Mouse (Mus musculus) naive thymus-derived CD4-positive, alpha-beta T cell, adult 2 months (primary cell): Measurements from ENCODE around the gene Abcd3.

Experiments
- DNase-seq: peaks from one replicate; pipeline ENCODE4 v3.0.0-alpha.2; 2011; ENCODE audit warnings: low read depth

Gene Abcd3

GRCm38 (mm10) chr3:121738742-121739342 is 76.3 kb downstream of the Abcd3 start:
- DNase-seq = no peak

GRCm38 (mm10) chr3:121737901-121738300 is 77.2 kb downstream of the Abcd3 start:
- no peak for DNase-seq

- DNase-seq = peak; percentile 49
Measured at GRCm38 (mm10) chr3:121737453-121737852, 77.6 kb downstream of the Abcd3 start.

- peak; percentile 68 for DNase-seq
Measured at GRCm38 (mm10) chr3:121736025-121736744, 78.9 kb downstream of the Abcd3 start.

DNA sequence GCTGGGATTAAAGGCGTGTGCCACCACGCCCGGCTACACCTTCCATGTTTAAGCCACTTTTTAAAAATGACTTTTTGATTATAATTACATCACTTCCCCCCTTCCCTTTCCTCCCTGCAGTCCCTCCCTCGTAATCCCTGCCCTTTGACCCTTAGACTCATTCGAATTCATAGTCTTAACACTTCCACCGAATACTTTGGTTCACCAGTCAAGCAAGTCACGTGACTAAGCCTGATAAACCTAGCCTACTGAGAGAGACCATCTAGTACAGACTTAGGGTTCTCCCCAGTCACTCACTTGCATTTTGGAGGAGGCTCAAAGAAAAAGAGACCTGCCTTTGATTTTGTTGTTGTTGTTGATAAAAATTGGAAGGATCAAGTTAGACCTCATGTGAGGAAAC is 79.6 kb downstream of the Abcd3 start:
- DNase-seq = no peak

DNA sequence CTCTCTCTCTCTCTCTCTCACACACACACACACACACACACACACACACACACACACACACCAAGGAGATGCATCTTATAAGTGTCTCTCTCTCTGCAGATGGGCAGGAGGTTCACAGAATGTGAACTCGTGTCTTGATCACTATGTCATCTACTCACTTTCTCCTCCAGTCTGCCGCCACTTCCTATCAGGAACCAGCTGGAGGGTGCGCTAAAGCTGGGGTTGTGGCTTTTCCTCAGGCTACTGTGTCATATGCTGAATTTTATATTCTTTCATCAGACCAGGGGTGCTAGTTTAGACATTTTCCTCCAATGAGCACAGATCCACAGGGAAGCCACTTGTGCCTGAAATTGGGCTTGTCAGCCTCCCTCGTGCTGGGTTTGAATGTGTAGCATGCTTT is 85.4 kb downstream of the Abcd3 start:
- no peak for DNase-seq

DNA sequence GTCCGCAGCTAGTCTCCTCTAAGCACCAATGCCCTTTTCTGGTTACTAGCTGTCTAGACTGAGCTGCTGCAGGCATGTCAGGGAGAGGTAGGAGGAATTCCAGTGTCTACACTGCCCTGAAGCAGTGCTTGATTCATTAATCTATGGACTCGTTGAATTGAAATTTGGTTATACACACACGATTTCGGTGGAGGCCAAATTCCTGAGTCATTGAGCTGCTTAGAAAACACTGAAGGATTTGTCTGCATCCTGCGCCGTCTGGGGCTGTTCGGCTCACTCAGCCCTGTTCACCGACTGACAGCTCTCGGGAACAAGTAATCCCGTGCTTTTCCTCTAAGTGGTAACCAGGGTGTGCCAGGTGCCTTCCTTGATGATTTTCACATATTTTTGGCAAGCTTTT is 89.5 kb downstream of the Abcd3 start:
- no peak for DNase-seq

- DNase-seq = no peak
Measured at GRCm38 (mm10) chr3:121724553-121724952, 90.5 kb downstream of the Abcd3 start.

- no peak for DNase-seq
Measured at GRCm38 (mm10) chr3:121723968-121724524, 91.1 kb downstream of the Abcd3 start.

DNA sequence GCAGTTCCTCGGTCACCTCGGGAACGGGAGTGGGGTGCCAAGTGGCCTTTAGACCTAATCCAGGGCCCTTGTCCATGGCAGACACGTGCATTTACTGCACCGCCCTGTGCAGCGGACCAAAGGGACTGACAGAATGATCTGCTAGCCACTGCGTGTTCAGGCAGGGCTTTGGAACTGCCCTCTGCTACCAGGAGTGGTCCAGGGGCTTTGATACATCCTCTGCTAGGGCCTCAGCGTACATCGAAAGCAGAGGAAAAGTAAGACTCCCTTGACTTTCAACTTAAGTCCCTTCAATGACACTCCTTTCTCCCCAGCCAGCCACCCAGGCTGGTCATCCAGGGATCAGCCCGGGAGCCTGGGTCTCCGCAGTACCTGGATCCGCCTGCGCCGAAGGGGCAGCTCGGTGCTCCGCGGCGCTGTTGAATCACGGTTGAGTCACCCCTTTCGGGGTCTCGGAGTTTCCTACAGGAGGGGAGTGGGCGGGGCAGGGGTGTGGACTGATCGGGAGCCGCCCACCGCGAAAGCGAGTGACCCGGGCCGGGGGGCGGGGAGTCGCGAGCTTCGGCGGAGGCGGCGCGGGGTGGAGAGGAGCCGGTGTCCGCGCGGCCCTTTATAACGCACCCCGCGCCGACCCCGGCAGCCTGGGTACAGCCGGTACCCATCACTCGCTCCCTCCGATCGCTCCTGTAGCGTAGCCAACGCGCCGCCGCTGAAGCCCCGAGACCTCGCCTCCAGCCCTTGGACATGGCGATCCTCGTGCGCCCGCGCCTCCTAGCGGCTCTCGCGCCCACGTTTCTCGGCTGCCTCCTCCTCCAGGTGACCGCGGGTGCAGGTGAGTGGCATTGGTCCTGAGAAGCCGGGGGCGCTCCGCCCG is 91.9 kb downstream of the Abcd3 start, which contains the start of gene F3:
Gene F3 (plus strand): TSS at position 567 of the 874 bp plus-strand sequence.
- DNase-seq = peak; percentile 45

GRCm38 (mm10) chr3:121721691-121722070 is 93.4 kb downstream of the Abcd3 start:
- no peak for DNase-seq

GRCm38 (mm10) chr3:121720801-121721690 is 94.1 kb downstream of the Abcd3 start:
- no peak for DNase-seq

DNA sequence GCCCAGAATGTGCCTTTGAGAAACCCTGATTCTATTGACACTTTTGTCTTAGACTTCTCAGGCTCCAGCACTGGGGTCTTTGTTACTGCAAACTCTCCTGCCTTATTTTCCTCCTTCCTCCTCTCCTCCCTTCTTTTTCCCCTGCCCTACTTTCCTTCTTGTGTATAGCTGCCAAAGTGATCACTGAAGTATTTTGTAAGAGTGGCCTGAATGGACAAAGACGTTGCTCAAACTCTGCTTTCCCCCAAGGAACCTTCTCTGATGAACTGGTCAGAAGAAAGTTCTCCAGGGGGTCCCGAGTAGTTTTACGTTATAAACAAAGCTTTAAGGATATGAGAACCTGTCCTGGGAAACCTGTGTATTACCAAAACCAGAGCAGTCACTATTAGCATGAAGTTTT is 95.4 kb downstream of the Abcd3 start:
- no peak for DNase-seq

DNA sequence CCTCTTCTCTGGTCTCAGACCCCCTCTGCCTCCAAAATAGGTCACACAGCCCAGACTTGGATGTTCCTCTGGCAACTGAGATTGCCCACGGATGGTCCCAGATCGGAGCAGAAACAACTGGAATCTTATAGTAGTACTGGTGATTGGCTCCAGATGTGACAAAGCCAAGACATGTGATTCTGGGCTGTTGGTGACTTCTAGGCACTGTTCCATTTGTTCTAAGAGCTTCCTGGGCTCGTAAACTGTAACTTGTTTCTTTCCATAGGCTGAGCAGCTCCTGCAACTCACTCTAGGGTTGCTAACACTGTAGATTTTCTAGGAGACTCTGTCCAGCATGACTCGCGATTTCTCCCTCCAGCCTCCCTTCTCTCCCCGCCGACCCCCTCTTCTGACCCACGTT is 96.4 kb downstream of the Abcd3 start:
- DNase-seq = no peak

DNA sequence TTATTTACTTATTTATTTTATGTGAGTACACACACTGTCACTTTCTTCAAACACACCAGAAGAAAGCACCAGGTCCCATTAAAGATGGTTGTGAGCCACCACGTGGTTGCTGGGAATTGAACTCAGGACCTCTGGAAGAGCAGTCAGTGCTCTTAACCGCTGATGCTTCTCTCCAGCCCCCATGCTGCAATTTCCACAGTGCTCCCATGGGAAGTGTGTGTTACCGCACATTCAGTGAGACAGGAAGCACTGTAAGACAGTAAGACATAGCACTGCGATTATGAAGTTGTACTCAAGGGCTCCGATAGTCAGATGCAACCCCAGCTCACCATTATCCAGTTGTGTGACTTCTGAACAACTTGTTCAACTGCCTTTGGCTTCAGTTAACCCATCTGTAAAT is 98.6 kb downstream of the Abcd3 start:
- no peak for DNase-seq

DNA sequence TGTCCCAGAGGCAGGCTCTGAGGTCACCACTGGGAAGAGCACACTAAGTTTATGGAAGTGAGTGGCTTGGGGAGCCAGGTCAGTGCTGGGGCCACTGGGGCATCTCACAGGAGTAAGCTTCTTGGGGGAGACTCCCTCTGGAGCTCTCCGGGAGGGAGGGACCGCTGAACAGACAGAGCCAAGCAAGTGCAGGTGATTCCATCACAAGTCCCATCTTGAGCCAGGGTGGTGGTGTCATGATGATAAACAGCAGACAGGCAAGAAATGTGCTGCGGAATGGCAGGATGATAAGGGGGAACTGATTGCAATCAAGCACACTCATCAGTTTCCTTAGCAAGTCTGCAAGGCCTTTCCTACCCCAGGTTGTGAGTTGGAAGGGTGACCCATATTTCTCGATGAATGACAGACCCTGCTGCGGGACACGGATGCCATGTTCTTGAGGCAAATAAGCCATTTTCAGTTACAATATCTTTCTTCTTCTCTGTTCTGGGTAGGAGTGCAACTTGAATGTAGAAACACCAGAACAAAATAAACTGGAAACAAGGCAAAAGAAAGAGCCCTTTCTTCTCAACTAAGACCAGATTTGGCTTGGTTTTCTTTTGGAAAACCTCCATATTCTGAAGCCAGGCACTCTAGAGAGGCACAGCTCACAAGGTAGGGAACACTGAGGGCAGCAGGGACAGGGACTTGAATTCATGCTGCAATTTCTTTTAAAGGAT is 99.2 kb downstream of the Abcd3 start:
- DNase-seq = no peak

DNA sequence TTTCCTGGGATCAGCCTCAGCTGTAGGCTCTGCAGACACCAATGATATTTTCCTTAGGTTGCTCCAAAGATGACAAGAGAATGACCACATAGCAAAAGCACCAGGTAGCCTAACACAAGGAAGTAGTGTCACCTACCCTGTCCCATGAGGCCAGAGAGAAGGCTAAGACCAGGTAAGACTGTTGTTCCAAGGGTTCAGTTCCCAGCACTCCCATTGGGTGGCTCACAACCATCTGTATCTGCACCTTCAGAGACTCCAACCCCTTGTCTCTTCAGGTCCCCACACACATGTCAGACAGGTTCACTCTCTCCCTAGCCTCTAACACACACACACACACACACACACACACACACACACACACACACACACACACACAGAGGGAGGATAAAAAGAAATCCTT is 99.8 kb downstream of the Abcd3 start:
- DNase-seq = no peak

DNA sequence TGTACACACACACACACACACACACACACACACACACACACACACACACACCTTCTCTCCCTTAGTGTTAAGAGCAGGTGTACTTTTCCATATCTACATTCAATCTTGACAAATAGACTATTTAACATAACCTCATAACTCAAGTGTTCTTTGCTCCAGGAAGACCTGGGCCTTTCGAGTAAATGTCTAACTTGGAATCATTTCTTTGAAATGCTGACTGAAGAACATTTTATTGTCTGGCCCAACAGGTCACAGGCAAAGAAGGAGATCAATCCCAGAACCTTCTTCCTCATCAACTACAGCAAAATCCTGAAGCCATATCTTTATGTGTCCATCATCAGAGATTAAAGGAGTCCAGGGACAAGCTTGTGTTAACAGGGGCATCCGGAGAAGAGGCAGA is 100.6 kb downstream of the Abcd3 start:
- DNase-seq = no peak

DNA sequence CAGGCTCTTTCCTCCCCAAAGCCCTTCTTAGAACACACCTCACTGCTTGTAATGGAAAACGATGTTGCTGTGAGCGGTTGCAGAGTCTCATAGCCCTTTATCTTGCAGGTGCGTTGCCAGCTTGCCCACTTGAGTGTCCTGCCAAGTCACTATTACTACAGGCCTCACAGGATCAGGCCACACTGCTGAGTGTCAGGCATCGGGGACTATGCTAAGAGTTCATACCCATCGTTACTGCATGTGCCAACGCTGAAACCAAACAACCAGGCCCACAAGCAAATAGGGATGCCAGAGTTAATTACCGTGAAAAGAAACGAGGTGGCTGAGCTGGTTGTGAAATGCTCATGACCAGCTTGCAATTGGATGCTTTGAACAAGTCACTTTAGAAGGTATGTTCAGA is 101.3 kb downstream of the Abcd3 start:
- no peak for DNase-seq

DNA sequence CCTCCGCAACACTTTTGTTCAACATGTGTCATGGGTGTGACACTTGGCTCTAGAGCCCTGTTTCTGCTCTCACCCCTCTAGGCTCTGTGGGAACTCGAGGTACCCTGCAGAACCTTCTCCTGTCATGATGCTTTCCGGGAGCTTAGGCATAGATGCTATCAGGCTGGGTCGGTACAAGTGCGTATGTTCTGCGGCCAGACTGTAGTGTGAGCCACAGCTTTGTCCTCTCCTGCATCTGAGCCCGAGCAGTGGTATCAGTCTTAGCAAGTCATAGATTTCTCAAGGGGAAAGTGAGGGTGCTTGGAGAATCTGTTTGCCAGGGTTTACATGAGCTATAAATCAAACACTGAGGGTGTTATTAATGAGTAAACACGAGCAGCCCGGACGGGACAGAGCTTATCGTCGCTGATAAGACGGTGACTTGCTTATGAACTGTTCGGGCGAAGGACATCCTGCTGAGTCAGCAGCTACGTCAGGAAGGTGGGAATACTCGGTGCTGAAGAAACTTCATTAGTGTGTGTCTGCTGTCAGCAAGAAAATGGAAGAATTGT is 101.9 kb downstream of the Abcd3 start:
- DNase-seq = no peak

DNA sequence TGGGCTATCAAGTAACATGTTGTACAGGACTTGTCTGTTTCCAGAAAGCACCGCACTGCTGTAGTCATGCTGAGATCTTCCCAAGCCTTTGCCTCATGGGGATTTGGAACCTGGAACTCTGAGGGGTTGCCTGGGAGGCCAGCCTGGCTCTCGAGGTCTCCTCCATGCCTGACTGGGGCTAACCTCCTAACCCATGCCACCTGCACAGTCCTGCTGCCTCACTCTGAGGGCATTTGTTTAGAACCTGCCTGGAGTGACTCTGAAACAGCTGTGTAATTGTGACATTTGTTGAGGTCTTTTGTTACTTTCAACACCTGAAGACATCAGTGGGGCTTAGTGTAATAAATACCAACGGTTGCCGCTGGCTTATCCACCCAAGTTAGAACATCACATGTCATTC is 102.9 kb downstream of the Abcd3 start:
- DNase-seq = no peak
